Mouse (Mus musculus) layer of hippocampus, adult 11-12 months (tissue): ENCODE data around the gene Frmd4a.
"Not testable (repeated sequence)": the region's sequence is repeated elsewhere in the genome, so short reads cannot be mapped to it uniquely, and the experiment has no call there.

ENCODE experiments used
- DNase-seq: peaks from one replicate; pipeline ENCODE4 v3.0.0; 2022; ENCODE audit warnings: low spot score

Frmd4a gene

DNA sequence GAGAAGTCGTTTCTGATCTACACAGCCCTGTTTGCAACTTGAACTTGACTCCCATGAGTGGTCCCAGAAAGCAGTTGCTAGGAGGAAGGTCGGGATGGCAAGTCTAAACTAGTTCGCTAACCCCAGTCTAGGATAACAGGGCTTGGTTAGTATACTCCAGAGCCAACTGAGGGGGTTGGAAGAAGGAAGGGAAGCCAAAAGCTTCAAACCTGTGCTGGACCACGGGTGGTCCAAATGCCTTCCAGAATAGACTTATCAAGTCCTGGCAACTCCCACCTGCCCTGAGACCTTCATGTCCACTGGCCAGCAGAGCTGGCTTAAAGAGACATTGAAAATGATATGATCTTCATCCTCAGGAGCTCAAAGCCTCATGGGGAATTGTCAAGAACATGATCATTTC lies 318.4 kb downstream of the Frmd4a start:
- DNase-seq = no peak

DNA sequence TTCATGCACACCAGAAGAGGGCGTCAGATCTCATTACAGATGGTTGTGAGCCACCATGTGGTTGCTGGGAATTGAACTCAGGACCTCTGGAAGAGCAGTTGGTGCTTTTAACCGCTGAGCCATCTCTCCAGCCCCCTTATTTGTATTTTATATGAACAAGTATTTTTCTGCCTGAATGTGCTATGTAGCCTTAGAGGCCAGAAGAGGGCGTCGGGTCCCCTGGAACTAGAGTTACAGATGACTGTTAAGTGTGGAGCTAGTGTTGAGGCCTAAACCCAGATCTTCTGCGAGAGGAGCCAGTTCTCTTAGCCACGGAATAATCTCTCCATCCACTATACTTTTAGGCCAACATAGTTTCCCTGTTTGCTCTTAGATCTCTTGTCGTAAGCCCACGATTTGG lies 320.8 kb downstream of the Frmd4a start:
- not testable (repeated sequence) for DNase-seq

DNA sequence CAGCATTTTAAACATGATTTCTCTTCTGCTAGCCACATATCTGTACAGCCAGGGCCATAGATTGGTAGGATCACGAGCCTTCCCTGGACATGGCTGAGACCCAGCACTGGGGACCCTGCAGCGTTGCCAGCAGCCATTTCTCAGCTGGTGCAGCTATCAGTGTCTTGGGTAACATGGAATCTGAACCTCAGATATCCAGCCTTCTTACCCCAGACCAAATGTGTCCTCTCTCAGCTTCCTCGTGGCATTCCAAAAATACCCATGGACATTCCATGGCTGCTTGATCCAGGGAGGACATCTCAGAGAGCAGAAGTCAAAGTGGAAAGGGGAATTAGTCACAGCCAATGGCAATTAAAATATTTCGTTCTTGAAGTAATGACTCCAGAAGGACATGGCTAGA lies 321.6 kb downstream of the Frmd4a start:
- DNase-seq = no peak

DNA sequence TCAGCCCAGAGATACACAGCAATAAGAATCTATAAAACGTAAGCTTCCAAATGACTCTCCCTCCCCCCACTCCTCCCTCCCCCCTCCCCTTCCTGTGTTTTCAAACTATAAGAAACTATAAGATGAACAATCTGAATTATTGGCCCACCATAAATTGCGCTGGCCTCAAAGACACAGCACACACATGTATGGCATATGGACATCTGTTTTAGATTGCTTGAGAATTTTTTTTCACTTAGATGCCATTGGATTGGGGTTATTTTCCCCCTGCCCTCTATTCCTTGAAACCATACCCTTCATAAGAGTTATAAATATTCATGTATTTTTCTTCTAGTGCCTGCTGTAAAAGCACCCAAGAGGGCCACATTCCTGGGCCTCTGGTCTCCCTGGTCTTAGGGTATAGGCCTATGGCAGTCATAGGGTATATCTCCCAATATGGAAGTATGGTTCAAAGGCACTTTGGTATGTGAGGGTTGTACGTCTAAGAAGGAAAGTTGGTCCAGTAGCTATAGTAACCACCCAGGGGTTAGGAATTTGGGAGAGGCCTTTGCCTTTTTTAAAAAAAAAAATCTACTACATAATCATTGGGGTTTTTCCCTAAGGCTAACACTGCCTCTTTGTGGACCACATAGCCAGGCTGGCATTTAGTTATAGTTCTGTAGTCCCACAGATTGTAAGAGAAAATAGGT lies 322.2 kb downstream of the Frmd4a start:
- DNase-seq = no peak

DNA sequence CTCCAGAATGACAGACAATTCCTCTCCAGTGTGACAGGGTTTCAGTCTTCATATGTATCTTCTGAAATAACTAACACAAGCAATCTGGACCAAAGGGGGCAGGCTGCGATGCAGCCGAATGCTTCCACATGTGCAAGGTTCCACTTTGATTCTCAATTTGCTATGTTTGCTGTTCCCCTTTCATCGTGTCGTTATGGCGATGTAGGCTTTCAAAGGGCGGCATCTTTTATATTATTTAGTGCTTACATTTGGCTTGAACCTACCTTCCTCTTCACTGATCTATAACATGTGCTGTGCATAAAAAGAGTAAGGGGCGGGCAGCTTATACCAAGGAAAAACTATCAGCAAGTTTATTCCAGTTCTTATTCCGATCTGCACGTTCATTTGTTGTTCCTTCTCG lies 322.9 kb downstream of the Frmd4a start:
- no peak for DNase-seq

DNA sequence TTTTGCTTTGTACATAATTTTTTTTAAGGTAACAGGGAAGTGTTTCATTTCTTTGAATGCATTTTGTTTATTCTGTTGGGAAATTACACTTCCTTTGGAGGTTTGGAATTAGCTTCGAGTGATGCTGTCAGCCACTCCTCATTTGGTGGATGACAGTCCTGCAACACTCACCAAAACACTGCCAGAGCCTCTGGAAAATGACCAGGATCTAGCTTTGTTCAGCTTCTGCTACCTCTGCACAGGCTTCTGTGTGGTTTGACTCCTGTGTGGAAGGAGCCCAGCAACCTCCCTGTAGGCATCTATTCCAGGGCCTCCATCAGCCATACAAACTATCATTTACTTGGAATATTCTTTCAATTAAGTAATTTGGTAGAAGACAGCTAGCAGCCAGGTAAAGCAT lies 323.6 kb downstream of the Frmd4a start:
- no peak for DNase-seq

DNA sequence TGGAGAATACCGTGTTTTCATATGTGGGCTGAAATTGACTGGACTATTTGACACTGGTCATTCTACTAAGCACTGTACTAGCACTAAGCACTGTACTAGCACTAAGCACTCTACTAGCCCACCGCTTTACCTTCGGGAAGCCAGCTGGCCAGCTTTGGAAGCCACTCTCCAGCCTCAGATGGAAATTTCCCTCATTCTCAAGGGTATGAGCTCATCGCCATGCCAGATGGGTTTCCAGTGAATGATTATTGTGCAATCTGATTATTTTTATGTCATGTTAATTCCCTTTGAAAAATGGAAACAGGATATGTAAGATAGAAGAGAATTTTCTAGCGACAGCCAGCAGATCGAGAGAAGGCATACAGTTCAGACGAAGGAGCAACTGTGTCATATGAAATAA lies 324.5 kb downstream of the Frmd4a start:
- no peak for DNase-seq

DNA sequence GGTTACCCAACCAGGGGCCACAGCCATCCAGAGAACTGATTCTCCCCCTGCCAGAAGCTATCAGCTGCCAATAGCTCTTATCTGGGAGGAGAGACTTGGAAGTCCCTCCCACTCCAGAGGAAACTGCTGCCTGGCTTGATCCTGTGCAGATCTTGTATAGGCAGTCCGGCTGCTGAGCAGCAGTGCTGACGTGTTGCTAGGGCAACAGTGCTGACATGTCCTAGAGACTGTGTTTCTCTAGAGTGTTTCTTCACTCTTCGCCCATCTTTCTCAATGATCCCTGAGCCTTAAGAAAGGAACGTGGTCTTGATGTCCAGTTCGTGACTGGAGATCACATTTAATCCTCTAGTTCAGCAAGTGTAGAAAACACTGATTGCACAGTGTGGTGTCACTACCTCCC lies 326.9 kb downstream of the Frmd4a start:
- DNase-seq = no peak

DNA sequence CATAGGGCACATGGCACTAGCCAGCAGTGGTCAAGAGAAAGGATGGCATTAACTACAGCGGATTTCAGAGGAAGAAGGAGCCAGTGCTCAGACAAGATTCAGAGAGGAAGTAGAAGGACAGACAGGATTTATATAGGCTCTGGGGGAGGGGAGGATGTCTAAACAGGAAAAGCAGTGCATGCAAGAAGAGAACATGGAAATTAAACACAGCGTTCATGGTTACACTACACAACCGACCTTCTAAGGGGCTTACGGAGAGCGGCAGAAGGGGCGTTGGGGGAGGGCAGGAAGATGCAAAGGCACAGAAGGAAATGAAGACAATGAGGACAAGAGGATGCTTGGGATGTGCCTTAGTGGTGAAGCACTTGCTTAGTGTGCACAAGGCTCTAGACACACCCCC lies 328.7 kb downstream of the Frmd4a start:
- peak; percentile 54 for DNase-seq

DNA sequence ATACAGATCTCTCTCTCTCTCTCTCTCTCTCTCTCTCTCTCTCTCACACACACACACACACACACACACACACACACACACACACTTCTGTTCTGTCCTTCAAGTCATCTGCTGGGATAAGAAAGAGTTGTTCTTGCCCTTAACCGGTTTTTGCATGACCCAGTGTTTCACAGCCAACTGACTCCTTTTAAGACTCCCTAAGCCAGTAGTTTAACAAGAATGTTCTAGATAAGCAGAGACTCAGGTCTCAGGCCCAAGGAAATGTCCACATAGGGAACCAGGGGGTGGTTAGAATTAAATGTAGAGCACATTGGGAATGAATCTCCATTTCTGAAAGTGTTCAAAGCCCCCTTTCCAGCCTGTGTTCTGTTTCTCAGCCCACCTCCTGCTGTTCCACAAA lies 329.4 kb downstream of the Frmd4a start:
- no peak for DNase-seq

DNA sequence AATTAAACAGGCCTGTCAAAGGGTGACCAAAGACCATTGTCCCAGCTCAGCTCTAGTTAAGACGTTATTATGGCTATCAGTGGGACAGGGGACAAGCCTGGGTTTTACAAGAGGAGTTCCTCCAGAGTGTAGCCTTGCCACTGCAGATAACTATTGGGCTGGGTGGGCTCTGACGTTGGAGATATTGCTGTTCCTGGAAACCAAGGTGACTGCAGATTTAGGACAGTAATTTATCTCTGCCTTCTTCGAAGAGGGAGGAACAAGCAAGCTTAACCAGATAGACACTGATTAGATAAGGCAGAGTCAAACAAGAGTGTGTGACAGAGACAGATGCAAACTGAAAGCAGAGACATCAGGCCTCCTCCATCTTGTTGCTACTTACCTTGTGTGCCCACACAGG lies 330.3 kb downstream of the Frmd4a start:
- DNase-seq = no peak

DNA sequence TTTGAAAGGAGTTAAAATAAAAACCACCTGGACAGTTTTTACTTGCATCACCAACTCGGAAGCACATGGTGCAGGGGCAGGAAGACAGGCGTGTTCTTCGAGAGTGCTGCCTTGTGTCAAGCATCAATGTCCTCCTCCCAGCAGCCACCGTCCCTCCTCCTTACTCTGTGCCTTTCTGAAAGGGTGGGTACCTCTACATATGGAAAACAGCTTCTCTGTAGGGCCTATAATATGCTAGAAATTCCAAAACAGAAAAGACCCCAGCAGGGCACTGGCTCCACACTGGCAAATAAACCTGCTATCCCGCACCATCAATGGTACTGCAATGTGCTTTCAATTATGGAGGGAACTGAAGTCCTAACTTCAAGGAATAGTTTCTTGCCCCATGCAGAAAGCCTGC lies 331.0 kb downstream of the Frmd4a start:
- no peak for DNase-seq

DNA sequence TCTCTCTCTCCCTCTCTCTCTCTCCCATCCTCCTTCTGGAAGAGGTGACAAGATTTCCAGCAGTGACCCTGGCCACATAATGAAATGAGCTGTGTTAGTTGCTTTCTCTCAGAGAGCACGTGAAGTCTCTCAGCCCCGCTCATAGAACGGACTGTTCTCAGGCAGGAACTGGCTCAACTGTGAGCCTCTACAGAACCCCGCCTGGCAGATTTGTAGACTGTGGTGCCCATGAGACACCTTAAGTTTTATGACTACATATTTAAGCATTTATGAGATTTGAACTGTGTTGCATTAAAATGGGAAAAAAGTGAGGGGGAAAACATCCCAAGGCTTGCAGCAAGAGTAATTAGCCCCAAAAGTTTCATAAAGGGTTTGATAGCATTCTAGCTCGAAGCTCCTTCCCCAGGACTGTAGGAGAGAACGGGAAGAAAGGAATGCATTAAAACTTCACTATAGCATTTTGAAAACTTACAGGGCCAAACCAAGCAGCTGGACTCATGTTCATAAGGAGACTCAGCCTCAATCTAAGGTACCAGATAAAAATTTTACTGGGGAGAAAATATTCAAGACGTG lies 339.4 kb downstream of the Frmd4a start:
- no peak for DNase-seq

DNA sequence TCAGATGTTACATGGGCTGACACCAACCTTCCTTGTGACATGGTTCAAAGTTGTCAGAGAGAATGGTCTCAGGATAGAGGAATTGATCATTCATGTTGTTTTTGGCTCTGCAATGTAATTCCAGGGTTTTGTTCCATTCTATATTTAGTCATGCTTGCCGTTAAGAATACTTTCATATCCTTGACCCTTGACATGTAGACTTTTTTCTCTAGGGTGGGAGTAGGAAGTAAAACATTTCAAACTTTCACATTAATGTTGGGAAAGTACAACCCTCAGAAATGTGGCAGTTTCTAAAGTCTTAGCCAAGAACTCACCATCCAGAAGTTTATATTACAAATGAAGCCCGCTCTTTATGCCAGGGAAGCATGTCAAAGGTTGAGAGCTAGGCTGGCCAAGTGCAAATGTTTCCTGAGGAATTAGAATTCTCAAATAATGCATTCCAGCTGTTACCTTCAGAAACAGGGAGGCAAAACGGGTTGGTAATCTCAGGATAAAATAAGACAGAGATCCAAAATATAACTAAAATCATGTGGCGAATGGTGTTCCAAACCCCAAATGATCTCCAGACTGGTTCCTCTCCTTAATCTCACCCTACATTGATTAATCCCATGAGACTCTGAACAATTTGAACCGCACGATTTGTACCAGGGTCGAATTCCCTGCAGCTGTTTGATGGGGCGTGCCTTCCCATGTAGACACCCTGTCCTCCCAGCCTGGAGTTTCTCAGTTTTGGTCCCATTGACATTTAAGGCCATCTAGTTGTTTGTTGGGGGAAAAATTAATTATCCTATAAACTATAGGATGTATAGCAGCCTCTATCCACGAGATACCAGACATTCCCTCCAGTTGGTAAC lies 344.7 kb downstream of the Frmd4a start:
- DNase-seq = no peak

DNA sequence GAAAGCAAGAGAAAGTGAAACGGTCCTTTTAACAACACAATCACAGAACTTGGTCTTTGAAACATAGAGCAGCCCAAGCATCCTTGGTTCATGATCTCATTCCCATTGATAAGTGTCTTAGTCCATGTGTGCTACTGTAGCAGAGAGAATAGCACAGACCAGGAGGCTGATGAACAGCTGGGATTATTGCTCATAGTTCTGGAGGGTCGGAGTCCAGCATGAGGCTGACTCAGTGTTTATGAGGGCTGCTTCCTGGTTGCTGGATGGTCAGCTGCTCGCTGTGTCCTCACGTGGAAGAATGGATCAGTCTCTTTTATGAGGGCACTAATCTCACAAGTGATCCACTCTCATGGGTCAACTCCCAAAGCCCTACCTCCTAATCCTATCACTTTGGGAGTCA lies 347.4 kb downstream of the Frmd4a start:
- no peak for DNase-seq

DNA sequence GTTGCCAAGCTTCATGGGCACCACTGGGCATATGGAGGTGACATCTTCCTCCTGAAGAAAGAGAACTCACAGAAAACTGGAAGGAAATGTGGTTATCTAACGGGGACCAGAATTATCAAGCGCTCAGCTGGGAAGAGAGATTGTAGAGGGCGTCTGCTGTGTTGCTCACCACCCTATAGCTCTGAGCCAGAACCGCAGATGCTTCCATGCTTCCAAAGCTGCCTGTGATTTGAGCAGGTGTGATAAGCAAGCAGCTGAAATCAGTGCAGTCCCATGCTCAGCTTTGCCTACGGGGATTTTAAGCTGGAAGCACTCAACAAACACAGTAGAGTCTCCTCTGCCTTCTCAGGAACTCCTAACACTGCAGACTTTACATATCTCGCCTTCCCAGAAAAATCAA lies 351.0 kb downstream of the Frmd4a start:
- DNase-seq = peak; percentile 27

DNA sequence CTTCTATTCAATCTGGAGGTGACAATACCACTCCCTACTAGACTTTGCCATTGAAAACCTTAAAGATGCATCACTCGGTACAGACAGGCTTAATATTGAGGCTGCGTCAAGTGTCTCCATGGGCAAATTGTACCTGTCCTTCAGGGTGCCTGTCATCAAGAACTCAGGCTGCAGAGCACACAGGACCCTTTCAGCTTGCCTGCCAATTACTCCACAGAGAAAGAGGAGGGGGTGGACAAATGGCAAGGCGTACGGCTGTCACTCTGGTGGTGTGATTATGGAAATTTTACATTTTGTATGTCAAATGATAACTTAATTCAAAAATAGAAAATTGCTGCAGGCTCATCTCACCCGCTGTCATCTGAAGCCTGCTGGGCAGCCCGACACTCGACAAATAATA lies 353.0 kb downstream of the Frmd4a start:
- DNase-seq = no peak

DNA sequence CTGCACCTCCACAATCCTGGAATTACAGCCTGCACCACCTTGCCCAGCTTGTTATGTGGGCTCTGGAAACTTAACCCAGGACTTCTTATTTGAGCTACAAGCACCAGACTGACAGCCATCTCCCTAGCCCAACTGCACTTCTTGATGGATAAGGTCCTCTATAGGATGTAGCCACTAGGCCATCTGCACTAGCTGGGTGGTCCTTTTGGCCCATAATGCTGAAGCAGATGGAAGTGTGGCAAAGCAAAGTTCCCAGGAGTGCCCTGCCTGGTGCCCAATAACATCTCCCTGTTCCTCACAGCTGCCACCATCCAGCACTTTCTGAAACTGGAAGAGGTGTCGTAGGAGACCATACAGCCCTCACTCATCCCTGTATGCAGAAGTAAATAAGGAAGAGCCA lies 353.8 kb downstream of the Frmd4a start:
- DNase-seq = no peak

DNA sequence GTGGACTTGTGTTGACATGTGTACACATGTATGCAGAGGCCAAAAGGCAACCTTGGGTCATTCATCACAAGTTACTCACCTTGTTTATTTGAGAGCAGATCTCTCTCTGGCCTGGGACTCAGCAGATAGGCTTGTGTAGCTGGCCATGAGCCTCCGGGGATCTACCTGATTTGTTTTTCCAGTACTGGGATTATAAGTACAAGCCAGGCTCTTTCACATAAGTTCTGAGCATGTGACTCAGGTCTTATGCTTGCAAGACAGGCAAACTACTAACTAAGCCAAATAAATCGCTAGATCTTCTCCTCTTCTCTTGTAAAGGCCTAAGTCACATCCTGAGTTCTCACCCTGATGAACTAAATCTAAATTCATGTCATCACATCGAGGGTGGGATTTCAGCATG lies 361.3 kb downstream of the Frmd4a start:
- DNase-seq = no peak

DNA sequence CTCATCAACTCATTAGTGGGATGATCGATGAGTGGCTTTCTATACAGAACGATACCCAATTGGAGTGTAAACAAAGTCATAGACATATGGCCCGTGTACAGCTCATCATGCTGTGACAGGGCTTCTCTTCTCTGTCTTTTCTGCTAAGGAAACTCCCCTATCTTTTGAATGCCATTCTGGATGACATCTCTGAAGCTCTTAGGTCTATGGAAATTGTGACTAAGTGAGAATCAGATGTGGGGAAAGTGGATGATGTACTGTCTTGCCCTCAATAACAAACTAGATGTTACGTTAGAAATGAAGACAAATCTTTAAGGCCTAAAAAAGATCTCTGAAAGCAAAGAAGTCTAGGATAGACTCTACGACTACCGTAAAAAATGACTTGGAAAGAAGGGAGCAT lies 362.9 kb downstream of the Frmd4a start:
- DNase-seq = no peak

DNA sequence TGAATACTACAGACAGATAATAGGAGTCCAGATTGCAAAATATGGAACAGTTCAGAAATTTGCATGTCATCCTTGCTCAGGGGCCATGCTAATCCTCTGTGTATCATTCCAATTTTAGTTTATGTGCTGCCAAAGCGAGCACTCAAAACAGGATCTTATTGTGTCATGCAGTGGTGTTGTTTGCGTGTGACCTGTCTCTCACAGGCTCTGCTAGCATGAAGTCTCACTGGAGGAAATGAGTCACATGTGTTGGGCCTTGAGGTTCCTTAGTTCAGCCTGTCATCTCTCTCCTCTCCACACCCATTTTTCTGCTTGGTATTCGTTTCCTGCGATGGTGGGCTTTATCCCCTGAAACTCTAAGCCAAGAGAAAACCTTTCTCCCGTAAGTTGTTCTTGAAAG lies 363.4 kb downstream of the Frmd4a start:
- DNase-seq = no peak

DNA sequence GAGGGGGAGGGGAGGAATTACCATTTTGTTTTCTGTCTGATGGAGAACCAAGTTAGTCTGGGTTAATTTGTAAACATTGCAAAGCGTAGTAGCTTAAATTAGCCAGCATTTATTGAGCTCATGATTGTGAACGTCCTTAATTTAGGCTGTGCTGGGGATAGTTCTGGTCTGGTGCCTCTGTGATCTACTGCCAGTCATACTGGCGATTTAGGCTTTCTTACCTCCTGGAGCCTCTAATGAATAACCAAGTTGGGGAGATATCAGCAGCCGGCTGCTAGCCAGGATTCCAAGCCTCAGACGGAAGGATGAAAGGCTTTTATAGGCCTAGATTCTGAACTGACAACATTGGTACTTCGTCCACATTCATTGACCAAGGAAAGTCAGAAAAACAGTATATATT lies 369.0 kb downstream of the Frmd4a start:
- DNase-seq = no peak

DNA sequence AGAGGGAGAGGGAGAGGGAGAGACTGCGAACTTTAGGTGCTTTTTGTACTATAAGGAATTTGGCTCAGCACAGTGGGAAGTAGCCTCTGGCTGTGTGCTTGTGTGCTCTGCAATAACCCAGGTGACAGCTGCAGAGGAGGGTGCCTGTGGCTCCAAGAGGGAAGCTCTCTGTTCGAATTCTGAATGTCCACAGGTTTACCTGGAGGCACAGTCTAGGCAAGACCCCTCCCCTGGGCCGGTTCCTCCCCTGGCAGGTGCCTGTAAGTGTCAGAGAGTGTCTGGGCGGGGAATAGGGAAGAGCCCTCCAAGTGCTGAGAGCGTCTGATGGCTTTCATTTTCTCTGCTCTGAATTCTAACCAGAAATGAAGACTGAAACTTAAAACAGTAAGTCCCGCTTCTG lies 371.8 kb downstream of the Frmd4a start:
- DNase-seq = no peak
